Mouse (Mus musculus) lung, adult 2 months (tissue): ENCODE measurements around the gene Map7d2. TPM values are rescaled to one million over a fixed set of nuclear protein-coding genes. Genes with fewer than 3 reads are reported as not detected.
A peak's percentile ranks its signal among the peaks of the same experiment; 100 is the strongest.

ENCODE experiments used
- DNase-seq: peaks from one replicate; pipeline ENCODE4 v3.0.0; 2022
- H3K4me1 ChIP-seq: fragments of 200-500 bp; 2 replicates; pipeline ENCODE4 v1.6.1; 2011; ENCODE audit warnings: low read length; ENCODE audit not compliant: control insufficient read depth, insufficient read depth
- H3K4me3 ChIP-seq: fragments of 200-500 bp; replicated peaks from 2 replicates; pipeline ENCODE3; 2011; ENCODE audit warnings: low read depth, mild to moderate bottlenecking, control low read depth, low read length; ENCODE audit errors: extremely low read depth
- CTCF ChIP-seq: fragments of 200-500 bp; IDR thresholded peaks from 2 replicates; pipeline ENCODE4 v1.5.1; 2011; ENCODE audit warnings: mild to moderate bottlenecking, low read length, control low read depth; ENCODE audit not compliant: insufficient read depth
- POLR2A ChIP-seq: fragments of 200-500 bp; IDR thresholded peaks from 2 replicates; pipeline ENCODE4 v1.6.1; 2011; ENCODE audit warnings: low read depth, mild to moderate bottlenecking, control low read depth, low read length, borderline replicate concordance; ENCODE audit errors: extremely low read depth
- WGBS: fragments of 180-500 bp; shearing (Covaris S2); methylation state at CpG from one replicate; pipeline ENCODE4 v1.1.7; 2018; 5-methylcytosine and 5-hydroxymethylcytosine counted together
- polyA plus RNA-seq: library from polyadenylated mRNA; depleted of rRNA; stranded (reverse); fragments of >200 nt; gene quantifications from 2 replicates; pipeline ENCODE4 v1.2.3, GENCODE M21; 2012; rRNA removed

The Map7d2 gene
- polyA plus RNA-seq = 0.06 and 0.09 TPM in 2 replicates

DNA sequence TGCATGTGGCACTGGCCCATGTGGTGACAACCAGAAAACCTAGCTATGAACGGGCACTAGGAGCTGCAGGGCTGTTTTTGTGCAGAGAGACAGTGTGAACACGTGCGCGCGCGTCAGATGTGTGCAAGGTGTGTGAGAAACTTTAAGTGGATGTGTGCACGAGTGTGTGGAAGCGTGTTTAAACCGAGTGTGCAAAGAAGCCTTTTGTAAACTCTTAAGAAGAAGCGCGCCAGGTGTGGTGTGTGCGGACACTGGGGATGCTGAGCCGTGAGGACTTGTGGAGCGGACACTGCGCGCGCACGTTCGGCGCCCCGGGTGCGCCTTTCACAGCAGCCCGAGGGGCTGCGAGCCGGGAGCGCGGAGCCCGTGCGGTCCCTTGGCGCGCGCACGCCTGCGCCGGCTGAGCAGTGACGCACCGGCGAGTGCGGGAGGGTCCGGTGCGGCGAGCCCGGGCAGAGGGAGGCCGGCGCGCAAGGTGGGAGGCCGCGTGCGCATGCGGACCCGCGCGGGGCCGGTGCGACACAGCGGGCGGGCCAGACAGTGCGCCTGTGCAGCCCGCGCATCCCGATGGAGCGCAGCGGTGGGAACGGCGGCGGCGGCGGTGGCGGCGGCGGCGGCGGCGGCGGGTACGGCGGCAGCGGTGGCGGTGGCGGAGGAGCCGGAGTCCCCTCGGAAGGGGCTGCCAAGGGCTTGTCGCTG lies at the start of gene Map7d2:
Gene Map7d2, plus strand, starts transcription at position 443 of the 699 bp plus-strand sequence.
- no peak for DNase-seq
- Histone ChIP-seq H3K4me3 (peak within 1 kb of the TSS; percentile 16), H3K4me1 (0 out of 2 replicates have a peak, but pooled peaks cover 2% of the 10 kb centered on the region)
- WGBS = 44% methylated on average over 83 of the region's 83 CpGs
- TF ChIP-seq POLR2A (no peak), CTCF (no peak)

DNA sequence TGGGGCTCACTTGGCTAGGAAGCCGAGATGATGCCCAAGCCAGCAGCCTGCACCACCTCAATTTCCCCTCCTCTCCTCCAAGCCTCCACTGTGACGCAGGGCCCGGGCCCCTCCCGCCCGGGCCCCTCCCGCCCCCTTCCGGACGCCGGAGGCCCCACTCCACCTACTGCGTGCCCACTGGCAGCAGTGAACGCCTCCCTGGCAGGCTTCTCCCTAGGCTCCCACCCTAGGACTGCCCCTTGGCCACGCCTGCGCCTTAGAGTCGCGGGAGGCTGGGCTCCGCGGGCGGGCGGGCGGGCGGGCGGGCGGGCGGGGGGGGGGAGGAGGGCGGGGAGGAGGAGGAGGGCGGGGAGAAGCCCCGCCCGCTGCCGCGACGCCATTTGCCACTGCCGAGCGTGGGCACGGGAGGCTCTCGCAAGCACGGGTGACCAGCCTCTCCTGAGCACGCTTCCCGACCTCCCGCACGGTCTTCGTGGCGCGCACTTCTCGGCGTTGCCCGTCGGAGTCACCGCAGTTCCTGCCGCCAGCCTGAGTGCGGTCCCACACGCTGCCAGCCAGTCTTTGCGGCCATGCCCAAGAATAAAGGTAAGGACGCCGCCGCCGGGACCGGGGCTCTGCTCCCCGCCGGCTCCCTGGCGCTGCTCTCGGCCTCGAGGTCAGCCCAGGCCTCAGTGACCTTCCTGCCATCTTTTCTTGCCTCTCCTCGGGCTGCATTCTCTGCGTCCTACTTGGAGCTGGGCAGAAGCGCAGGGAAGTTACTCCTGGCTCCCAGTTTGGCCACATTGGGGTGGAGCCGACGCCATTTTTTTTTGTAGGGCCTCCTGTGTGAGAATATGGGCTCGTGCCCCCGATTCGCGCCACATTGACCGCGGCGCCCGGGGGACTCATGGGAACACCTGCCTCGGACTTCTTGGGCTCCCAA lies 42.3 kb upstream of the Map7d2 start, which contains the start of gene Eif1ax:
Gene Eif1ax, plus strand, starts transcription at position 348 of the 922 bp plus-strand sequence.
- peak; percentile 61 for DNase-seq
- TF ChIP-seq CTCF (no peak), POLR2A (peak; percentile 74; the same call in 1 of the 2 replicates)
- 28% methylated on average over 54 of the region's 76 CpGs for WGBS
- H3K4me3 ChIP-seq = peak within 1 kb of the TSS; percentile 97
- H3K4me1 ChIP-seq = no peaks in the 10 kb centered on the region; the same call in 1 of the 2 replicates

GRCm38 (mm10) chrX:159372753-159373144 lies 41.6 kb upstream of the Map7d2 start:
- Histone ChIP-seq H3K4me1 (no peaks in the 10 kb centered on the region; the same call in 1 of the 2 replicates), H3K4me3 (peak overlapping the region; percentile 97)
- no peak for DNase-seq
- 27% methylated on average over 9 of the region's 9 CpGs for WGBS
- TF ChIP-seq CTCF (no peak), POLR2A (no peak)

DNA sequence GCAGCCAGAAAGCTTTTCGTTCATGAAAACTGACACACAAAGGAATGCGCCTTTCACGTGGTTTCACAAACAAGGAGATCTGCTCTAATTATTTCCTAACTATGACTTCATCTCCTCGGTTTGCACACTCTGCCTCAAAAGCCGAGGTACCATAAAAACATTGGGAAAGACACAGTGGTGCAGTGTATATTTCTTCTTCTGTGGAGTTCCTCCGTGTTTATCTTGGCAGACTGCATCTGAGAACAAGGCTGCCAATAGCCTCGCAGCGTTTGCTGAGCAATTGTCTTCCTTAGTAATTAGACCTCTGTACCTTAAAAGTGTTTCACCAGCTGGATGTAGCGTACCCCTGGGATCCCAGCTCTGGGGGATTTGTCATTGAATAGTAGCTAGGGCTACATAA lies 27.3 kb upstream of the Map7d2 start:
- TF ChIP-seq CTCF = no peak
- TF ChIP-seq POLR2A = no peak
- no peak for DNase-seq
- Histone ChIP-seq H3K4me1 (no peaks in the 10 kb centered on the region), H3K4me3 (no peak overlapping the region)
- 63% methylated on average over 9 of the region's 9 CpGs for WGBS

DNA sequence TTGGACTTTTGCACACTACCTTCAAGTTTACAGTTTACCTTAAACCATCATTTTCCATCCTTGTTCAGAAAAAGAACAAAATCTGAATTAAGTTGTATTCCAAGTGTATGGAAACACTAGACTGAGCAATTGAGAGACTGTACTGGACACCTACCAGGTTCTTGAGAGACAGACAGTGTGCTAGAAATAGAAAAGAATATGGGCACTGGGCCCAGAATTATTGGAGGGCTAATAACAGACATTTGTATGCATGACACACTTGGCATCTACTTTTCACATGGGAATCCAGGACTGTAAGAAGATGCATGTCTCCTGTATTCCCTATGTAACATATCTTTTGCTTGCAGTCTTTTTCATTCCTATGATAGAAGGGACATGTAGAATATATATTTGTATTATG lies 25.4 kb upstream of the Map7d2 start:
- no peak for DNase-seq
- TF ChIP-seq POLR2A = no peak
- no peak for TF ChIP-seq CTCF
- no peak overlapping the region for H3K4me3 ChIP-seq
- H3K4me1 ChIP-seq = no peaks in the 10 kb centered on the region

DNA sequence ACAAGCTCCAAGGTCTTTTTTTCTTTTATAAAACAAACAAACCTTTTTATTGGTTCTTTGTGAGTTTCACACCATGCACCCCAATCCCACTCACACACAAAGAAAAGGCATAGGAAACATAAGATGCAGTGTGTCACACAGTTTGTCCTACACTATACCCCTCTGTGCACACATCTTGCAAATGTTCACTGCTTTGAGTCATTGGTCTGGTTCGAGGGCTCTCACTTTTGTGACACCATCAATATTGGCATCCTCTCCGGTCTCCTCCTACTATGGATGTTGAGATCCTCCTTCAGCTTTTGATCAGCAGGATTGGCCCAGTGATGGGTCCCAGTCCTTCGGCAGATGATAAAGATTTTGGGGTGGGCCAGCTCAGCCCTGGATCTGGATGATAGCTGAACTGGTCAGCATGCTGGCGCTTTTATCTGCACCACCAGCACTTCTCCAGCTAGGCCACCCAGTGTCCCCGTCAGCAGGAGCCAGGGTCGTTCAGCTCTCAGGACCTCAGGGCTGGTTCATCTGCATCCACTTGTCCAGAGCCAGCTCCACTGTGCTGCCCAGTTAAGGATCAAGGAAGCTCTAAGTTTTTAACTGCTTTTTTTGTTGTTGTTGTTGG lies 23.9 kb upstream of the Map7d2 start:
- WGBS = 70% methylated on average over 6 of the region's 6 CpGs

GRCm38 (mm10) chrX:159391239-159391638 lies 23.1 kb upstream of the Map7d2 start:
- DNase-seq = no peak
- Histone ChIP-seq H3K4me3 (no peak overlapping the region), H3K4me1 (no peaks in the 10 kb centered on the region)
- TF ChIP-seq POLR2A = no peak
- TF ChIP-seq CTCF = no peak
- WGBS = 69% methylated on average over 3 of the region's 3 CpGs

More for the DNA sequence above, 23.9 kb upstream of the Map7d2 start:
- Histone ChIP-seq H3K4me1 (no peaks in the 10 kb centered on the region), H3K4me3 (no peak overlapping the region)
- DNase-seq = no peak
- TF ChIP-seq CTCF = no peak
- no peak for TF ChIP-seq POLR2A

GRCm38 (mm10) chrX:159409253-159409652 lies 5.1 kb upstream of the Map7d2 start:
- no peak for TF ChIP-seq POLR2A
- no peak for TF ChIP-seq CTCF
- DNase-seq = no peak
- no peaks in the 10 kb centered on the region for H3K4me1 ChIP-seq
- 54% methylated on average over 4 of the region's 4 CpGs for WGBS
- no peak overlapping the region for H3K4me3 ChIP-seq
